Mouse (Mus musculus): ENCODE data around the gene Gm11563. TPM values are rescaled to one million over a fixed set of nuclear protein-coding genes. Genes with fewer than 3 reads are reported as not detected.
"Not testable (repeated sequence)": the region's sequence is repeated elsewhere in the genome, so short reads cannot be mapped to it uniquely, and the experiment has no call there.

Gene Gm11563
- polyA plus RNA-seq, 1 experiment from 2014 or later = not detected

GRCm38 (mm10) chr11:99620335-99620734, 38.4 kb downstream of the Gm11563 start, which contains the start of gene Gm11562:
Gene Gm11562 (minus strand): TSS chr11:99620435.
- Histone ChIP-seq H3K4me1 (ENCODE audit: control insufficient read depth, insufficient read depth, low read length) (no peaks in the 10 kb centered on the region), H3K4me2 (no peak within 1 kb of the TSS), H3K4me3 (ENCODE audit: low read depth, low read length) (no peak within 1 kb of the TSS), H3K27ac (ENCODE audit: low read depth, low read length) (no peak within 1 kb of the TSS), H3K9ac (ENCODE audit: low read depth, low read length) (no peak within 1 kb of the TSS), H3K9me3 (replicated peaks; ENCODE audit: control insufficient read depth, low read length) (no peaks in the 10 kb centered on the region), H3K36me3 (ENCODE audit: control insufficient read depth, insufficient read depth, low read length) (no peaks in the 10 kb centered on the region), H3K27me3 (ENCODE audit: control insufficient read depth, insufficient read depth, low read length) (no peaks in the 10 kb centered on the region)
- WGBS (ENCODE audit: insufficient replicate concordance) = 76% methylated on average over 2 of the region's 2 CpGs
- ATAC-seq (replicated peaks; ENCODE audit: insufficient number of reproducible peaks, low FRiP score, low TSS enrichment) = no peak

- 65% methylated on average over 3 of the region's 3 CpGs for WGBS (ENCODE audit: insufficient replicate concordance)
Observed at GRCm38 (mm10) chr11:99614796-99615363, 43.9 kb downstream of the Gm11563 start, which contains the start of gene Krtap2-4. Gene Krtap2-4 (minus strand): TSS chr11:99614846.

GRCm38 (mm10) chr11:99610089-99610488, 48.7 kb downstream of the Gm11563 start, which contains the start of gene Gm11937:
Gene Gm11937 (minus strand): TSS chr11:99610189.
- H3K36me3 ChIP-seq (ENCODE audit: control insufficient read depth, insufficient read depth, low read length); H3K9ac ChIP-seq (ENCODE audit: low read depth, low read length); H3K4me3 ChIP-seq (ENCODE audit: low read depth, low read length); H3K4me2 ChIP-seq; ATAC-seq (replicated peaks; ENCODE audit: insufficient number of reproducible peaks, low FRiP score, low TSS enrichment); H3K27ac ChIP-seq (ENCODE audit: low read depth, low read length); H3K9me3 ChIP-seq (replicated peaks; ENCODE audit: control insufficient read depth, low read length); H3K27me3 ChIP-seq (ENCODE audit: control insufficient read depth, insufficient read depth, low read length); H3K4me1 ChIP-seq (ENCODE audit: control insufficient read depth, insufficient read depth, low read length): not testable (repeated sequence)
- 68% methylated on average over 1 of the region's 2 CpGs for WGBS (ENCODE audit: insufficient replicate concordance)

More at GRCm38 (mm10) chr11:99614796-99615363, 43.9 kb downstream of the Gm11563 start, which contains the start of gene Krtap2-4:
- Histone ChIP-seq H3K9me3 (replicated peaks; ENCODE audit: control insufficient read depth, low read length) (no peaks in the 10 kb centered on the region), H3K4me1 (ENCODE audit: control insufficient read depth, insufficient read depth, low read length) (no peaks in the 10 kb centered on the region), H3K36me3 (ENCODE audit: control insufficient read depth, insufficient read depth, low read length) (no peaks in the 10 kb centered on the region), H3K4me3 (ENCODE audit: low read depth, low read length) (no peak within 1 kb of the TSS), H3K9ac (ENCODE audit: low read depth, low read length) (no peak within 1 kb of the TSS), H3K4me2 (no peak within 1 kb of the TSS), H3K27ac (ENCODE audit: low read depth, low read length) (no peak within 1 kb of the TSS), H3K27me3 (ENCODE audit: control insufficient read depth, insufficient read depth, low read length) (no peaks in the 10 kb centered on the region)
- no peak for ATAC-seq (replicated peaks; ENCODE audit: insufficient number of reproducible peaks, low FRiP score, low TSS enrichment)

- Histone ChIP-seq H3K9me3 (replicated peaks; ENCODE audit: control insufficient read depth, low read length) (no peaks in the 10 kb centered on the region), H3K27ac (ENCODE audit: low read depth, low read length) (no peak overlapping the region), H3K4me3 (ENCODE audit: low read depth, low read length) (no peak overlapping the region), H3K4me1 (ENCODE audit: control insufficient read depth, insufficient read depth, low read length) (no peaks in the 10 kb centered on the region), H3K4me2 (no peak overlapping the region), H3K36me3 (ENCODE audit: control insufficient read depth, insufficient read depth, low read length) (no peaks in the 10 kb centered on the region), H3K9ac (ENCODE audit: low read depth, low read length) (no peak overlapping the region), H3K27me3 (ENCODE audit: control insufficient read depth, insufficient read depth, low read length) (no peaks in the 10 kb centered on the region)
- ATAC-seq (replicated peaks; ENCODE audit: insufficient number of reproducible peaks, low FRiP score, low TSS enrichment) = no peak
- WGBS (ENCODE audit: insufficient replicate concordance) = 52% methylated on average over 1 of the region's 1 CpGs
Observed at GRCm38 (mm10) chr11:99609126-99609525, 49.6 kb downstream of the Gm11563 start.

Other genes starting within 250 kb of the Gm11563 start
- not detected in 2 replicates for gene Krt12, start 236.7 kb downstream of the Gm11563 start, polyA plus RNA-seq (2014; fragmentation: Nextera tagmentation; extraction: Ambion mirVana)
- 3.7 and 5.4 TPM in 2 replicates for gene Krt20, start 220.8 kb downstream of the Gm11563 start, polyA plus RNA-seq (2014; fragmentation: Nextera tagmentation; extraction: Ambion mirVana)
- gene Krt23, start 165.8 kb downstream of the Gm11563 start, polyA plus RNA-seq (2014; fragmentation: Nextera tagmentation; extraction: Ambion mirVana) = 0.43 and 0.51 TPM in 2 replicates
- gene Krt39, start 137.6 kb downstream of the Gm11563 start, polyA plus RNA-seq (2014; fragmentation: Nextera tagmentation; extraction: Ambion mirVana) = not detected in 2 replicates
- not detected in 2 replicates for gene Krt40, start 115.8 kb downstream of the Gm11563 start, polyA plus RNA-seq (2014; fragmentation: Nextera tagmentation; extraction: Ambion mirVana)
- gene Krtap3-3, start 108.1 kb downstream of the Gm11563 start, polyA plus RNA-seq (2014; fragmentation: Nextera tagmentation; extraction: Ambion mirVana) = not detected in 2 replicates
- gene Krtap3-2, start 102.1 kb downstream of the Gm11563 start, polyA plus RNA-seq (2014; fragmentation: Nextera tagmentation; extraction: Ambion mirVana) = not detected in 2 replicates
- gene Gm11939, start 99.5 kb downstream of the Gm11563 start, polyA plus RNA-seq (2014; fragmentation: Nextera tagmentation; extraction: Ambion mirVana) = not detected in 2 replicates
- gene Krtap3-1, start 92.3 kb downstream of the Gm11563 start, polyA plus RNA-seq (2014; fragmentation: Nextera tagmentation; extraction: Ambion mirVana) = not detected in 2 replicates
- gene Krtap1-5, start 77.9 kb downstream of the Gm11563 start, polyA plus RNA-seq (2014; fragmentation: Nextera tagmentation; extraction: Ambion mirVana) = not detected in 2 replicates
- gene Krtap1-4, start 75.3 kb downstream of the Gm11563 start, polyA plus RNA-seq (2014; fragmentation: Nextera tagmentation; extraction: Ambion mirVana) = not detected in 2 replicates
- gene Krtap1-3, start 67.6 kb downstream of the Gm11563 start, polyA plus RNA-seq (2014; fragmentation: Nextera tagmentation; extraction: Ambion mirVana) = not detected in 2 replicates
- not detected in 2 replicates for gene Krtap9-3, start 60.9 kb downstream of the Gm11563 start, polyA plus RNA-seq (2014; fragmentation: Nextera tagmentation; extraction: Ambion mirVana)
- gene Gm11938, start 55.7 kb downstream of the Gm11563 start, polyA plus RNA-seq (2014; fragmentation: Nextera tagmentation; extraction: Ambion mirVana) = not detected in 2 replicates
- gene Gm11937, start 48.8 kb downstream of the Gm11563 start, polyA plus RNA-seq (2014; fragmentation: Nextera tagmentation; extraction: Ambion mirVana) = not detected in 2 replicates
- not detected in 2 replicates for gene Krtap2-4, start 44.1 kb downstream of the Gm11563 start, polyA plus RNA-seq (2014; fragmentation: Nextera tagmentation; extraction: Ambion mirVana)
- gene Gm11562, start 38.5 kb downstream of the Gm11563 start, polyA plus RNA-seq (2014; fragmentation: Nextera tagmentation; extraction: Ambion mirVana) = not detected in 2 replicates
- gene Krtap4-1, start 30.7 kb downstream of the Gm11563 start, polyA plus RNA-seq (2014; fragmentation: Nextera tagmentation; extraction: Ambion mirVana) = not detected in 2 replicates
- not detected in 2 replicates for gene Krtap4-2, start 23.9 kb downstream of the Gm11563 start, polyA plus RNA-seq (2014; fragmentation: Nextera tagmentation; extraction: Ambion mirVana)
- gene Krtap4-7, start 14.9 kb downstream of the Gm11563 start, polyA plus RNA-seq (2014; fragmentation: Nextera tagmentation; extraction: Ambion mirVana) = not detected in 2 replicates
- not detected in 2 replicates for gene Gm11555, start 8.7 kb downstream of the Gm11563 start, polyA plus RNA-seq (2014; fragmentation: Nextera tagmentation; extraction: Ambion mirVana)
- gene Krtap4-6, start 7.0 kb upstream of the Gm11563 start, polyA plus RNA-seq (2014; fragmentation: Nextera tagmentation; extraction: Ambion mirVana) = not detected in 2 replicates
- not detected in 2 replicates for gene Gm14190, start 31.8 kb upstream of the Gm11563 start, polyA plus RNA-seq (2014; fragmentation: Nextera tagmentation; extraction: Ambion mirVana)
- gene Gm14180, start 75.3 kb upstream of the Gm11563 start, polyA plus RNA-seq (2014; fragmentation: Nextera tagmentation; extraction: Ambion mirVana) = not detected in 2 replicates
- gene Gm11595, start 114.0 kb upstream of the Gm11563 start, polyA plus RNA-seq (2014; fragmentation: Nextera tagmentation; extraction: Ambion mirVana) = not detected in 2 replicates
- gene Krtap4-8, start 121.7 kb upstream of the Gm11563 start, polyA plus RNA-seq (2014; fragmentation: Nextera tagmentation; extraction: Ambion mirVana) = not detected in 2 replicates
- not detected in 2 replicates for gene Krtap4-9, start 126.2 kb upstream of the Gm11563 start, polyA plus RNA-seq (2014; fragmentation: Nextera tagmentation; extraction: Ambion mirVana)
- gene Gm11596, start 134.5 kb upstream of the Gm11563 start, polyA plus RNA-seq (2014; fragmentation: Nextera tagmentation; extraction: Ambion mirVana) = not detected in 2 replicates
- gene Gm11569, start 140.0 kb upstream of the Gm11563 start, polyA plus RNA-seq (2014; fragmentation: Nextera tagmentation; extraction: Ambion mirVana) = not detected in 2 replicates
- not detected in 2 replicates for gene Gm11554, start 145.5 kb upstream of the Gm11563 start, polyA plus RNA-seq (2014; fragmentation: Nextera tagmentation; extraction: Ambion mirVana)
- not detected in 2 replicates for gene Krtap4-13, start 150.9 kb upstream of the Gm11563 start, polyA plus RNA-seq (2014; fragmentation: Nextera tagmentation; extraction: Ambion mirVana)
- gene Gm11564, start 156.7 kb upstream of the Gm11563 start, polyA plus RNA-seq (2014; fragmentation: Nextera tagmentation; extraction: Ambion mirVana) = not detected in 2 replicates
- gene 2300003K06Rik, start 179.1 kb upstream of the Gm11563 start, polyA plus RNA-seq (2014; fragmentation: Nextera tagmentation; extraction: Ambion mirVana) = not detected in 2 replicates
- gene Krtap4-16, start 192.6 kb upstream of the Gm11563 start, polyA plus RNA-seq (2014; fragmentation: Nextera tagmentation; extraction: Ambion mirVana) = not detected in 2 replicates
- gene Gm11568, start 199.0 kb upstream of the Gm11563 start, polyA plus RNA-seq (2014; fragmentation: Nextera tagmentation; extraction: Ambion mirVana) = not detected in 2 replicates
- not detected in 2 replicates for gene Gm11559, start 205.5 kb upstream of the Gm11563 start, polyA plus RNA-seq (2014; fragmentation: Nextera tagmentation; extraction: Ambion mirVana)
- not detected in 2 replicates for gene Krtap9-1, start 214.4 kb upstream of the Gm11563 start, polyA plus RNA-seq (2014; fragmentation: Nextera tagmentation; extraction: Ambion mirVana)
- gene Gm11567, start 220.2 kb upstream of the Gm11563 start, polyA plus RNA-seq (2014; fragmentation: Nextera tagmentation; extraction: Ambion mirVana) = not detected in 2 replicates
- gene Krtap31-1, start 249.0 kb upstream of the Gm11563 start, polyA plus RNA-seq (2014; fragmentation: Nextera tagmentation; extraction: Ambion mirVana) = not detected in 2 replicates